Mouse (Mus musculus): Measurements from ENCODE around the gene Lnpk.

Lnpk gene

GRCm38 (mm10) chr2:74490186-74490585, 89.0 kb downstream of the Lnpk start:
- no peak for DNase-seq (ENCODE audit: low spot score)

GRCm38 (mm10) chr2:74488443-74488842, 90.8 kb downstream of the Lnpk start:
- DNase-seq (ENCODE audit: low spot score) = no peak

- no peak for DNase-seq (ENCODE audit: low spot score)
Observed at GRCm38 (mm10) chr2:74482651-74483050, 96.6 kb downstream of the Lnpk start.

GRCm38 (mm10) chr2:74482086-74482485, 97.1 kb downstream of the Lnpk start:
- no peak for DNase-seq (ENCODE audit: low spot score)

All from adipocyte (in vitro differentiated cells).